Mouse (Mus musculus) liver, embryonic 14.5 days (tissue): ENCODE measurements around the gene Slc3a2. TPM values are rescaled to one million over a fixed set of nuclear protein-coding genes. Genes with fewer than 3 reads are reported as not detected.
A peak's percentile ranks its signal among the peaks of the same experiment; 100 is the strongest.

Source experiments
- ATAC-seq: fragments of 200-750 bp; cut with Nextera tagmentation; 2 replicates; pipeline ENCODE4 v1.8.0; 2017; ENCODE audit warnings: moderate number of reproducible peaks, mild to moderate bottlenecking, moderate library complexity; ENCODE audit not compliant: insufficient read depth
- DNase-seq, 3 experiments: peaks; one replicate each; pipeline ENCODE4 v3.0.0-alpha.2; 2012 to 2013; ENCODE audit warnings: low read depth in 3 of 3, low spot score in 3 of 3
- H3K27ac ChIP-seq: fragments of 300-500 bp; sonication (generic); 2 replicates; pipeline ENCODE4 v1.5.1; 2014; ENCODE audit warnings: moderate library complexity, mild to moderate bottlenecking, control low read depth, inconsistent platforms
- H3K27me3 ChIP-seq: fragments of 300-500 bp; sonication (generic); 2 replicates; pipeline ENCODE4 v1.6.1; 2014; ENCODE audit warnings: mild to moderate bottlenecking, low read length, moderate library complexity; ENCODE audit not compliant: control insufficient read depth, insufficient read depth
- H3K36me3 ChIP-seq: fragments of 300-500 bp; sonication (generic); replicated peaks from 2 replicates; pipeline ENCODE4 v1.6.1; 2014; ENCODE audit warnings: low read depth; ENCODE audit not compliant: control insufficient read depth, insufficient read depth
- H3K4me1 ChIP-seq, 2 experiments: fragments of 200-500 bp in 1 of 2; fragments of 300-500 bp in 1 of 2; sonication (generic) in 1 of 2; replicated peaks; 2 replicates each; pipeline ENCODE4 v1.6.1; 2012 to 2014; ENCODE audit warnings: antibody characterized with exemption in 1 of 2, inconsistent platforms in 1 of 2, low read length in 1 of 2; ENCODE audit not compliant: control insufficient read depth in 2 of 2, insufficient read depth in 2 of 2
- H3K4me2 ChIP-seq: fragments of 300-500 bp; sonication (generic); 2 replicates; pipeline ENCODE4 v1.6.1; 2014; ENCODE audit warnings: low read depth, mild to moderate bottlenecking, control low read depth, moderate library complexity
- H3K4me3 ChIP-seq, 2 experiments: fragments of 200-500 bp in 1 of 2; fragments of 300-500 bp in 1 of 2; sonication (generic) in 1 of 2; 2 replicates each; pipeline ENCODE4 v1.5.1; 2012 to 2014; ENCODE audit warnings: low read depth in 2 of 2, low read length in 2 of 2, mild to moderate bottlenecking in 2 of 2, control low read depth in 1 of 2, inconsistent platforms in 1 of 2, moderate library complexity in 1 of 2; ENCODE audit not compliant: insufficient read depth in 1 of 2
- H3K9ac ChIP-seq: fragments of 300-500 bp; sonication (generic); replicated peaks from 2 replicates; pipeline ENCODE4 v1.6.1; 2014; ENCODE audit warnings: mild to moderate bottlenecking, control low read depth, moderate library complexity
- H3K9me3 ChIP-seq: fragments of 300-500 bp; sonication (generic); 2 replicates; pipeline ENCODE4 v1.6.1; 2016; ENCODE audit warnings: low read length, mixed read lengths; ENCODE audit not compliant: control insufficient read depth
- CTCF ChIP-seq: IDR thresholded peaks from 2 replicates; pipeline ENCODE4 v1.5.1; 2016; ENCODE audit warnings: antibody characterized with exemption, low read depth, control low read depth
- EP300 ChIP-seq: IDR thresholded peaks from 2 replicates; pipeline ENCODE4 v1.6.1; 2016; ENCODE audit warnings: antibody characterized with exemption, low read depth
- WGBS: fragments of 180-500 bp; shearing (Covaris S2); extraction: QIAGEN DNeasy Blood & Tissue Kit; methylation state at CpG from one replicate; pipeline ENCODE4 v1.1.7; 2014; ENCODE audit not compliant: insufficient replicate concordance; 5-methylcytosine and 5-hydroxymethylcytosine counted together
- polyA plus RNA-seq, 2 experiments: library from polyadenylated mRNA; depleted of rRNA in 1 of 2; stranded (reverse) in 1 of 2; unstranded in 1 of 2; fragments of >200 nt; fragmentation: Nextera tagmentation in 1 of 2; extraction: Ambion mirVana in 1 of 2; gene quantifications; 2 replicates each; pipeline versions ENCODE4 v1.2.1 to v1.2.3; 2012 to 2014

The Slc3a2 gene
- polyA plus RNA-seq, 2 experiments, result 82.2 to 89.1 TPM

- TF ChIP-seq CTCF (no peak), EP300 (no peak)
- peaks cover 37% of the 10 kb centered on the region for H3K36me3 ChIP-seq
- DNase-seq (no peak), ATAC-seq (peak; percentile 14; the same call in 1 of the 2 replicates)
- peak overlapping the region; percentile 98 to 99 for H3K4me3 ChIP-seq
- peak overlapping the region; percentile 99 for H3K9ac ChIP-seq
- no peaks in the 10 kb centered on the region for H3K27me3 ChIP-seq
- peaks cover 51 to 52% of the 10 kb centered on the region in 2 experiments for H3K4me1 ChIP-seq
- peak overlapping the region; percentile 98 for H3K4me2 ChIP-seq
- H3K27ac ChIP-seq, result peak overlapping the region; percentile 99
- 6% methylated on average over 13 of the region's 13 CpGs for WGBS
- no peaks in the 10 kb centered on the region for H3K9me3 ChIP-seq
Observed at GRCm38 (mm10) chr19:8713997-8714652, 9.0 kb downstream of the Slc3a2 start.

GRCm38 (mm10) chr19:8713306-8713996 is 9.7 kb downstream of the Slc3a2 start:
- peaks cover 43% of the 10 kb centered on the region for H3K36me3 ChIP-seq
- H3K9me3 ChIP-seq, result no peaks in the 10 kb centered on the region
- no peaks in the 10 kb centered on the region for H3K27me3 ChIP-seq
- peak; percentile 82 for ATAC-seq
- H3K4me2 ChIP-seq, result peak overlapping the region; percentile 98
- peaks cover 49 to 56% of the 10 kb centered on the region in 2 experiments for H3K4me1 ChIP-seq
- WGBS, result under 1% methylated on average over 51 of the region's 51 CpGs
- H3K9ac ChIP-seq, result peak overlapping the region; percentile 99
- peak overlapping the region; percentile 98 to 99 for H3K4me3 ChIP-seq
- TF ChIP-seq EP300 (peak; percentile 32), CTCF (peak; percentile 96)
- peak; percentile 81 to 86 (median 85) for DNase-seq
- peak overlapping the region; percentile 99 for H3K27ac ChIP-seq

GRCm38 (mm10) chr19:8712870-8713305 is 10.3 kb downstream of the Slc3a2 start:
- no peaks in the 10 kb centered on the region for H3K27me3 ChIP-seq
- peaks cover 53 to 62% of the 10 kb centered on the region in 2 experiments for H3K4me1 ChIP-seq
- H3K9ac ChIP-seq, result peak overlapping the region; percentile 99
- H3K9me3 ChIP-seq, result no peaks in the 10 kb centered on the region
- peak; percentile 62 for TF ChIP-seq EP300
- no peak for TF ChIP-seq CTCF
- H3K36me3 ChIP-seq, result peaks cover 49% of the 10 kb centered on the region
- WGBS, result 1% methylated on average over 13 of the region's 13 CpGs
- ATAC-seq (peak; percentile 20; the same call in 1 of the 2 replicates), DNase-seq (peak; percentile 68 to 87 (median 71))
- peak overlapping the region; percentile 98 for H3K4me2 ChIP-seq
- H3K27ac ChIP-seq, result peak overlapping the region; percentile 99
- H3K4me3 ChIP-seq, result peak overlapping the region; percentile 98 to 99

GRCm38 (mm10) chr19:8711949-8712869 is 11.0 kb downstream of the Slc3a2 start:
- TF ChIP-seq EP300 (no peak), CTCF (no peak)
- H3K36me3 ChIP-seq, result peaks cover 56% of the 10 kb centered on the region
- WGBS, result 38% methylated on average over 10 of the region's 10 CpGs
- H3K4me2 ChIP-seq, result peak overlapping the region; percentile 98
- peaks cover 55 to 62% of the 10 kb centered on the region in 2 experiments for H3K4me1 ChIP-seq
- ATAC-seq, result no peak
- peak overlapping the region; percentile 99 for H3K9ac ChIP-seq
- H3K27ac ChIP-seq, result peak overlapping the region; percentile 99
- no peaks in the 10 kb centered on the region for H3K27me3 ChIP-seq
- H3K9me3 ChIP-seq, result no peaks in the 10 kb centered on the region
- H3K4me3 ChIP-seq, result peak overlapping the region; percentile 98 to 99
- DNase-seq, result no peak
